Comparison of ENCODE assay signal across 9 mouse cellular contexts in genomic region chr7:49975441-49976121, GRCm38 (mm10). TPM values are rescaled to one million over a fixed set of nuclear protein-coding genes. Genes with fewer than 3 reads are reported as not detected.
DNase-seq lines count a peak whose midpoint lies in the region; ATAC-seq lines count a peak whose summit lies in the region.
"Had no signal": no experiment of that assay in that cellular context is flagged by ENCODE, and none has a peak within 500 bp of the region (broad histone marks: within the 10 kb centered on the region; RNA-seq: fewer than 3 reads in every experiment).

No protein-coding gene starts in this region.

- ATAC-seq in heart, embryonic 13.5 days (ENCODE audit: extremely low read depth, insufficient number of reproducible peaks, low FRiP score, low TSS enrichment), result no peak
- no peak for ATAC-seq in liver, embryonic 15.5 days (ENCODE audit: insufficient read depth)
- peak; percentile 70; the same call in 1 of the 2 replicates for ATAC-seq in stomach, embryonic 14.5 days (ENCODE audit: insufficient number of reproducible peaks, insufficient read depth, low FRiP score, low read depth)

- H3K9ac ChIP-seq in heart, embryonic 13.5 days, result peak overlapping the region; percentile 71
- no peak overlapping the region for H3K9ac ChIP-seq in liver, embryonic 15.5 days
- 0 out of 2 replicates have a peak overlapping the region, but pooled peaks have one; percentile 1 for H3K9ac ChIP-seq in stomach, embryonic 14.5 days (replicated peaks; ENCODE audit: low read depth, low read length)

- DNase-seq in heart, adult 8-10 months (ENCODE audit: low spot score), result no peak
- DNase-seq in brain, adult 2 months (ENCODE audit: low read depth, low spot score), result peak; percentile 59
- DNase-seq in hindbrain, embryonic 10.5 days (ENCODE audit: low spot score), result peak; percentile 56
- no peak for DNase-seq in urinary bladder, postnatal 36 days (ENCODE audit: low spot score in 2 of 2)
- no peak for DNase-seq in urinary bladder, postnatal 14 days (ENCODE audit: low spot score)

- H3K27me3 ChIP-seq in heart, embryonic 13.5 days (replicated peaks), result peaks cover 97% of the 10 kb centered on the region
- H3K27me3 ChIP-seq in hindbrain, embryonic 10.5 days (ENCODE audit: insufficient read depth, poor library complexity, severe bottlenecking), result peaks cover 95% of the 10 kb centered on the region
- peaks cover 60% of the 10 kb centered on the region for H3K27me3 ChIP-seq in liver, embryonic 15.5 days
- H3K27me3 ChIP-seq in stomach, embryonic 14.5 days (ENCODE audit: control insufficient read depth, insufficient read depth, low read length), result peaks cover 15% of the 10 kb centered on the region

- no peak overlapping the region for H3K27ac ChIP-seq in heart, embryonic 13.5 days (replicated peaks)
- H3K27ac ChIP-seq in hindbrain, embryonic 10.5 days, result peak overlapping the region; percentile 45; the same call in 1 of the 2 replicates
- no peak overlapping the region for H3K27ac ChIP-seq in liver, embryonic 15.5 days (replicated peaks)
- no peak overlapping the region for H3K27ac ChIP-seq in stomach, embryonic 14.5 days (ENCODE audit: low read length)

- H3K36me3 ChIP-seq in heart, embryonic 13.5 days, result no peaks in the 10 kb centered on the region
- H3K36me3 ChIP-seq in hindbrain, embryonic 10.5 days, result no peaks in the 10 kb centered on the region
- no peaks in the 10 kb centered on the region for H3K36me3 ChIP-seq in liver, embryonic 15.5 days (replicated peaks)
- no peaks in the 10 kb centered on the region for H3K36me3 ChIP-seq in stomach, embryonic 14.5 days (ENCODE audit: control insufficient read depth, insufficient read depth, low read length)

- peak overlapping the region; percentile 91 for H3K4me2 ChIP-seq in heart, embryonic 13.5 days
- H3K4me2 ChIP-seq in liver, embryonic 15.5 days, result no peak overlapping the region
- peak overlapping the region; percentile 97 for H3K4me2 ChIP-seq in stomach, embryonic 14.5 days (replicated peaks; ENCODE audit: low read depth, low read length)

- H3K9me3 ChIP-seq in heart, embryonic 13.5 days, result no peaks in the 10 kb centered on the region
- H3K9me3 ChIP-seq in hindbrain, embryonic 10.5 days, result no peaks in the 10 kb centered on the region
- no peaks in the 10 kb centered on the region for H3K9me3 ChIP-seq in liver, embryonic 15.5 days (replicated peaks)
- no peaks in the 10 kb centered on the region for H3K9me3 ChIP-seq in stomach, embryonic 14.5 days (ENCODE audit: control insufficient read depth, low read depth, low read length)

- under 1% methylated on average over 40 of the region's 40 CpGs for WGBS in heart, embryonic 13.5 days
- WGBS in hindbrain, embryonic 10.5 days, result under 1% methylated on average over 40 of the region's 40 CpGs
- 1% methylated on average over 40 of the region's 40 CpGs for WGBS in liver, embryonic 15.5 days (ENCODE audit: insufficient replicate concordance)
- WGBS in stomach, embryonic 14.5 days, result under 1% methylated on average over 40 of the region's 40 CpGs

- peaks cover 17% of the 10 kb centered on the region for H3K4me1 ChIP-seq in heart, embryonic 13.5 days
- H3K4me1 ChIP-seq in hindbrain, embryonic 10.5 days (replicated peaks), result peaks cover 18% of the 10 kb centered on the region
- no peaks in the 10 kb centered on the region for H3K4me1 ChIP-seq in liver, embryonic 15.5 days (replicated peaks)
- H3K4me1 ChIP-seq in stomach, embryonic 14.5 days (ENCODE audit: control insufficient read depth, insufficient read depth, low read length), result 0 out of 2 replicates have a peak, but pooled peaks cover 2% of the 10 kb centered on the region

- peak overlapping the region; percentile 58 for H3K4me3 ChIP-seq in heart, embryonic 13.5 days
- H3K4me3 ChIP-seq in hindbrain, embryonic 10.5 days, result peak overlapping the region; percentile 69
- 0 out of 2 replicates have a peak overlapping the region, but pooled peaks have one; percentile 8 for H3K4me3 ChIP-seq in liver, embryonic 15.5 days (replicated peaks)
- peak overlapping the region; percentile 53 for H3K4me3 ChIP-seq in stomach, embryonic 14.5 days (ENCODE audit: low read depth, low read length)

RNA-seq across cellular contexts. Expression of gene Nell1, which starts 0.9 kb away (rescaled TPM):
- polyA plus RNA-seq in heart, embryonic 13.5 days (2015; fragmentation: Nextera tagmentation; extraction: Ambion mirVana), result 0.72 and 0.88 TPM in 2 replicates
- total RNA-seq in heart, adult 8-10 months (2022), result under 1 TPM in 1 of 4 experiments, not detected in 3; 0.09 TPM
- 1.2 and 1.6 TPM in 2 replicates for polyA plus RNA-seq in hindbrain, embryonic 10.5 days (2016; fragmentation: Nextera tagmentation; extraction: Ambion mirVana)
- polyA plus RNA-seq in liver, embryonic 15.5 days (2015; fragmentation: Nextera tagmentation; extraction: Ambion mirVana), result 0.14 TPM in 1 of 2 replicates, not detected in the other
- polyA plus RNA-seq in stomach, embryonic 14.5 days (2014; fragmentation: Nextera tagmentation; extraction: Ambion mirVana), result 7.1 and 7.3 TPM in 2 replicates
- total RNA-seq: CH12.LX had no signal

Comparison
In these comparisons a context has a peak if more than half of its experiments do, and no peak if none do; other contexts are left out.
1. H3K4me3 ChIP-seq: peak in every context shown above with its lines; median percentile 69 in hindbrain, embryonic 10.5 days; 58 in heart, embryonic 13.5 days; 53 in stomach, embryonic 14.5 days; 8 in liver, embryonic 15.5 days.
2. DNase-seq: peak in brain, adult 2 months (single experiment) and hindbrain, embryonic 10.5 days (single experiment); none in heart, adult 8-10 months (single experiment), urinary bladder, postnatal 36 days (0 of 2) and urinary bladder, postnatal 14 days (single experiment).